Mouse (Mus musculus): ENCODE results near the gene Wfdc18.

DNA sequence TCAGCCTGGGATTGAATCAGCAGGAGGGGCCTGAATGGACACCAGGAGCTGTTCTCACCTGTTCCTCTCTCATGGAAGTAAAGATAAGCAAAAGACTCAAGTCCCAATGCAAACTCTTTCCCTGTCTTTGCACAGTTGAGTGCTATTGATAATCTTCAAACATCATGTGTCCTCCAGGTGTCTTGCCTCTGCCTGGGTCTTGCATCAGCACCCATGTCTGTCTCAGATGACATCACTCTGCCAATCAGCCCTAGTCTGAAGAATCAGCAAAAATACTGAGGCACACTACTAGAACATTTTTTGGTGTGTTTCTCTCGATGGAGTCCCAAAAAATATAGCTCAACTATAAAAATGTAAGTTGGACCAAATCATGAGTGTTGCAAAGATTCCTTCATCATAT is 16.8 kb upstream of the Wfdc18 start:
- TF ChIP-seq CTCF (IDR thresholded peaks at IDR 0.05; ENCODE audit: low read depth, low read length): no peak
- TF ChIP-seq POLR2A (IDR thresholded peaks at IDR 0.05; ENCODE audit: insufficient read depth, low read length): no peak
